Mouse (Mus musculus) small intestine, adult 2 months (tissue): Measurements from ENCODE around the gene Sult6b2.

Experiments used
- CTCF ChIP-seq: fragments of 200-500 bp; IDR thresholded peaks from 2 replicates; pipeline ENCODE4 v1.5.1; 2012; ENCODE audit warnings: low read depth, mild to moderate bottlenecking, control low read depth, inconsistent platforms, low read length, moderate library complexity, mixed read lengths; ENCODE audit not compliant: insufficient replicate concordance, insufficient read length; ENCODE audit errors: extremely low read depth
- POLR2A ChIP-seq: fragments of 200-500 bp; IDR thresholded peaks from 2 replicates; pipeline ENCODE4 v1.6.1; 2012; ENCODE audit warnings: low read depth, mild to moderate bottlenecking, control low read depth, inconsistent platforms, low read length, moderate library complexity

- TF ChIP-seq POLR2A (no peak), CTCF (no peak)
These were observed 6.3 kb downstream of the Sult6b2 start for GRCm38 (mm10) chr6:142797996-142798395.
